Mouse (Mus musculus) hindbrain, embryonic 14.5 days (tissue): Measurements from ENCODE around the gene Nmt2. TPM values are rescaled to one million over a fixed set of nuclear protein-coding genes. Genes with fewer than 3 reads are reported as not detected.

Experiments used
- ATAC-seq: fragments of 200-750 bp; cut with Nextera tagmentation; 2 replicates; pipeline ENCODE4 v1.8.0; 2017; ENCODE audit warnings: moderate number of reproducible peaks, mild to moderate bottlenecking, moderate TSS enrichment, moderate library complexity; ENCODE audit not compliant: low FRiP score
- DNase-seq: peaks from one replicate; pipeline ENCODE4 v3.0.0-alpha.2; 2015; ENCODE audit warnings: low spot score
- H3K27ac ChIP-seq: fragments of 300-500 bp; sonication (generic); 2 replicates; pipeline ENCODE4 v1.5.1; 2014; ENCODE audit warnings: mild to moderate bottlenecking, moderate library complexity
- H3K27me3 ChIP-seq: fragments of 300-500 bp; sonication (generic); 2 replicates; pipeline ENCODE4 v1.6.1; 2014; ENCODE audit warnings: mild to moderate bottlenecking, low read length, mixed read lengths; ENCODE audit not compliant: control insufficient read depth, insufficient read depth
- H3K36me3 ChIP-seq: fragments of 300-500 bp; sonication (generic); replicated peaks from 2 replicates; pipeline ENCODE4 v1.6.1; 2014; ENCODE audit not compliant: control insufficient read depth, insufficient read depth
- H3K4me1 ChIP-seq: fragments of 300-500 bp; sonication (generic); replicated peaks from 2 replicates; pipeline ENCODE4 v1.6.1; 2014; ENCODE audit warnings: antibody characterized with exemption, low read length, mixed read lengths; ENCODE audit not compliant: control insufficient read depth, insufficient read depth
- H3K4me2 ChIP-seq: fragments of 300-500 bp; sonication (generic); replicated peaks from 2 replicates; pipeline ENCODE4 v1.6.1; 2014; ENCODE audit warnings: mild to moderate bottlenecking, moderate library complexity
- H3K4me3 ChIP-seq: fragments of 300-500 bp; sonication (generic); replicated peaks from 2 replicates; pipeline ENCODE4 v1.5.1; 2014; ENCODE audit warnings: mild to moderate bottlenecking, low read length
- H3K9ac ChIP-seq: fragments of 300-500 bp; sonication (generic); 2 replicates; pipeline ENCODE4 v1.6.1; 2014
- H3K9me3 ChIP-seq: fragments of 300-500 bp; sonication (generic); 2 replicates; pipeline ENCODE4 v1.6.1; 2016; ENCODE audit warnings: low read length; ENCODE audit not compliant: control insufficient read depth
- WGBS: fragments of 180-500 bp; shearing (Covaris S2); extraction: QIAGEN DNeasy Blood & Tissue Kit; methylation state at CpG from one replicate; pipeline ENCODE4 v1.1.7; 2014; 5-methylcytosine and 5-hydroxymethylcytosine counted together
- polyA plus RNA-seq: library from polyadenylated mRNA; unstranded; fragments of >200 nt; fragmentation: Nextera tagmentation; extraction: Ambion mirVana; gene quantifications from 2 replicates; pipeline ENCODE4 v1.2.1, GENCODE M21; 2014

Nmt2 gene
- polyA plus RNA-seq, 1 experiment from 2014 or later = 103 TPM

DNA sequence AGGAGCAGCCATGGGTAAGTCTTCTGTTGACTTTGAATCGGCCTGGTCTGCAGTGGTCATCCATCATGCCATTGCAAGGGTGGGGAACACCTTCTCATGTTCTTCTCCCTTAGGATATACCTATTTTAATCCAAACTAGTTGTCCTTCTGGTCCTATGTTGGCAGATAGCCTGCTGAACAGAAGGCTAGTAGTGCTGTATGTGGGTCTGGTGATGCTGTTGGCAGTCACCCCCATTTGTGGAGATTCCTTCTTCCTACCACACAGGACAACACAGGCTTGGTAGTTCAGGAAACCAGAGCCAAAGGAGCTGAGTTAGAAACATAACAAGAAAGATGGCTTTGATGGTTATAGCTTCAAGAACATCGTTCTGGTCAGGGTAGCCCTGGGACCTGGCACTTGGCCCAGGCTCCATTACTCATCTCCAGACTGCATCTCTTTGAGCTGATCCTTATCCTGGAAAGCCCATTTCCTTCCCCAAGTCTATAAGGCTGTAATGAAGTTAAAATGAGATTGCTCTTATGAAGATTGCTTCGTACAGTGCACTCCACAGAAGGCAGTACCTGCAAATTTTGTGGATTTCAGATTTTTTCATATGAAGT is 21.5 kb downstream of the Nmt2 start:
- H3K4me2 ChIP-seq = no peak overlapping the region
- DNase-seq = no peak
- no peak overlapping the region for H3K27ac ChIP-seq
- no peak for ATAC-seq
- H3K9ac ChIP-seq = no peak overlapping the region
- no peaks in the 10 kb centered on the region for H3K4me1 ChIP-seq
- H3K36me3 ChIP-seq = peaks cover 27% of the 10 kb centered on the region
- no peaks in the 10 kb centered on the region for H3K9me3 ChIP-seq
- H3K4me3 ChIP-seq = no peak overlapping the region
- H3K27me3 ChIP-seq = no peaks in the 10 kb centered on the region
- WGBS = 65% methylated on average over 3 of the region's 3 CpGs

DNA sequence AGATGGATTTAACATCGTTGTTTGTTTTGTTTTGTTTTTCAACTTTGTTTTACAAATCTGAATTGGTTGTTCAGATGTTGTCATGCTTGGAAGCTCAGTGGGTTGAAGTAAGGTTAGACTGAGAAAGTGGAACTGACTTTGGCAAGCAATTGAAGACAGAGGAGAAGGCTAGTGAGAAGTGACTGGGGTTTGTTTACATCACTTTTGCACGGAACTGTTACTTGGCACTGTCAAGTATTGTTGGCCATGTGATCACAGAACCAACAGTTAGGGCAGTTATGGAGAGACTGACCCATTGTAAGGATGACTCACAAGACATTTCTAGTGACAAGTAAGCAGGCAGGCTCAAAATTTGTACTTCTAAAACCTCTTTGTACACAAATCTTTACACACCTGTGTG is 39.1 kb downstream of the Nmt2 start:
- H3K27ac ChIP-seq = no peak overlapping the region
- WGBS = 95% methylated on average over 2 of the region's 2 CpGs
- H3K36me3 ChIP-seq = peaks cover 85% of the 10 kb centered on the region
- DNase-seq (no peak), ATAC-seq (no peak)
- no peak overlapping the region for H3K4me3 ChIP-seq
- H3K4me2 ChIP-seq = no peak overlapping the region
- no peaks in the 10 kb centered on the region for H3K4me1 ChIP-seq
- no peaks in the 10 kb centered on the region for H3K9me3 ChIP-seq
- no peaks in the 10 kb centered on the region for H3K27me3 ChIP-seq
- H3K9ac ChIP-seq = no peak overlapping the region

DNA sequence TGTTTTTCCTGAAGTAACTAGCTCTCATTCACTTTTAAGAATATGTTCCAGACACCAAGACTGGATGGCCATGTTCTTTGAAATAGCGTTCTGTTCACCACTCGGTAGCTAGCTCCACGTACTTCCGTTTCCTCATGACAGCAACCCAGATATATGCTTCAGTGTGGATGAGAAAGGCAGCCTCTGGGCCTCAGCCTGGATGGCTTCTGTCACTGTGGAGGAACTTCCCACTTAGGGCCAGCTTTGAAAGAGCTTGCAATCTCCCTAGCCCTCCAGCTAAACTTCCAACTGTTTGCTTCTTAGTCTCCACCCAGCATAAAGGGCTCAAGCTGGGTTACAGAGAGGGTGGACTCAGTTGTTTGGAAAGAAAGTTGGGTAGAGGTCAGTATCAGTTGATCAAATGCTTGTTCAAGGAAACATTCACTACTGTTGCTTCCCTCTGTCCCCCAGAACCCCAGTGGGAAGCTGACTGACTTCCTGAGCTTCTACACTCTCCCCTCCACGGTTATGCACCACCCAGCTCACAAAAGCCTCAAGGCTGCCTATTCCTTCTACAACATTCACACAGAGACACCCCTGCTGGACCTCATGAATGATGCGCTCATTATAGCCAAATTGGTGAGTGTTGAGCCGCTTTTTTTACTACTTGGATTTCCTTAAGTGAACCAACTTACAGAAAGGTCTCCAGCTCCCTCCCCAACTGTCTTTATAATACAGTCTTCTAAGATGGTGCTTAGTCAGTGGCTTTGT is 40.5 kb downstream of the Nmt2 start:
- H3K27me3 ChIP-seq = no peaks in the 10 kb centered on the region
- H3K36me3 ChIP-seq = peaks cover 84% of the 10 kb centered on the region
- no peaks in the 10 kb centered on the region for H3K4me1 ChIP-seq
- no peak for ATAC-seq
- 91% methylated on average over 7 of the region's 7 CpGs for WGBS
- H3K9ac ChIP-seq = no peak overlapping the region
- H3K4me2 ChIP-seq = no peak overlapping the region
- H3K9me3 ChIP-seq = no peaks in the 10 kb centered on the region
- no peak overlapping the region for H3K27ac ChIP-seq
- H3K4me3 ChIP-seq = no peak overlapping the region
- no peak for DNase-seq

DNA sequence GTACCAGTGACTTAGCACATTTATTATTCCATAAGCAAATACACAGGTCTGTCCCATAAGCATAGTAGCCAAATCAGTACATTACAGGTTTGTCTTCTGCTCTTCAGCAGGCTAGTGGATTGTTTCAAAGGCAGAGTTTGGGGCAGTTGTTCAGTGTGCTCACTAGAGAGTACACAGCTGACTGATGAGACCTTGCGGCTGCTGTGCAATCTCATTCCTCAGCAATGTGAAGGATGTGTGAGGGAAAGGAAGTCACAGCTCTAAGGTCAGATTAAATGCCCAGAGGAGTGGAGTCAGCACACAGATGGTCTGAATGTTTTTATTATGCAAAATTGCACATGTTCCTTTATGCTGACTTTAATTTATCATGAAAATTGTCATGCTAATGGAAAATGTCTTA is 42.5 kb downstream of the Nmt2 start:
- ATAC-seq = no peak
- 86% methylated on average over 1 of the region's 1 CpGs for WGBS
- H3K36me3 ChIP-seq = peaks cover 69% of the 10 kb centered on the region

DNA sequence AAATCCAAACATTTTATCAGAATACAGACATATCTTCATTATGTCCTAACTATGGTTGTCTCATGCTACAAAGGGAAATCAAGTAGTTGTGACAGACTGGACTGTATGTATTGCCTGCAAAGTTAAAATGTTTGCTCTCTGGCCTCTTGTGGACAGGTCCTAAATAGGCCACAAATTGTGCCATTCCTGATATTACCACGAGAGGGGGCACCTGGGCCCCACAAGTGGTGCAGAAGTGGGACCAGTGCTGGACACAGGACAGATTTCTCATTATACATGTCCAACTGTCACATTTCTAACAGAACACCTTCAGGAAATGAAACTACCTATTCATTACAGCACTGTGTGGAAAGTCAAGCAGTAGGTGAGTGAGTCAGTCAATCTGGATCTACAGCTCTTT is 43.3 kb downstream of the Nmt2 start:
- no peak for ATAC-seq
- Histone ChIP-seq H3K9ac (no peak overlapping the region), H3K27ac (no peak overlapping the region), H3K27me3 (no peaks in the 10 kb centered on the region), H3K4me3 (no peak overlapping the region), H3K9me3 (no peaks in the 10 kb centered on the region), H3K4me2 (no peak overlapping the region), H3K4me1 (peaks cover 7% of the 10 kb centered on the region), H3K36me3 (peaks cover 66% of the 10 kb centered on the region)
- DNase-seq = peak; percentile 65
- 21% methylated on average over 1 of the region's 1 CpGs for WGBS

More for the DNA sequence above, 42.5 kb downstream of the Nmt2 start:
- DNase-seq = no peak
- H3K27me3 ChIP-seq = no peaks in the 10 kb centered on the region
- no peak overlapping the region for H3K4me3 ChIP-seq
- H3K9ac ChIP-seq = no peak overlapping the region
- H3K4me2 ChIP-seq = no peak overlapping the region
- H3K4me1 ChIP-seq = peaks cover 4% of the 10 kb centered on the region
- no peak overlapping the region for H3K27ac ChIP-seq
- H3K9me3 ChIP-seq = no peaks in the 10 kb centered on the region

DNA sequence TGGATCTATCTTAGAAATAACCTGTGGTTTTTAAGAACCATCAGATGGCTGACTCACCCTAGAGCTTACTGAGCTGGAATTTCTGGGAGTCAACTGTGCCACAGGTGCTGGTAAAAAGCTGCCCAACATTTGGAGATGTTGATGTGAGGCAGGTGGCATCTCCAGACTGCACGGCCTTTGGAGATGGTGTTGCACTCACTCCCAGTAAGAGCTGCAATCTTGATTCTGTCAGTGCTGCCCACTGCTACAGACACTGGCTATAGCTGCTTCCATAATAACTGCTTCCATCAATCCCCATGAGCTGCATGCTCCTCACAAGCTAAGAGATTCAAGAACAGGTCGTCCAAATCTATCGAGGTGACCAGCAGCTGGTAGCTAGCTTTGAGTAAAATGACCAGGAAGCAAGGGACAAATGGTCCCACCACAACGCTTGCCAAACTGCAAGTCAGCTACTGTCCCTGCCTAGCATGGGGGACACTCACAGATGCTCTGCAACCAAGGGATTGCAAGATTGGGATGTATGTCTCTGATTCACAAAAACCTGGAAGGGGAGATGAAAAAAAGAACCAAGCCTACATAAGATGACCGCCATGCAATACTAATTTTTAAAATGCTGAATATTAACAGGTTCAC is 47.2 kb downstream of the Nmt2 start:
- WGBS = 84% methylated on average over 5 of the region's 5 CpGs
- Histone ChIP-seq H3K36me3 (peaks cover 32% of the 10 kb centered on the region), H3K4me2 (peak overlapping the region; percentile 68), H3K4me3 (peak overlapping the region; percentile 70), H3K9me3 (no peaks in the 10 kb centered on the region), H3K27ac (0 out of 2 replicates have a peak overlapping the region, but pooled peaks have one; percentile 87), H3K9ac (peak overlapping the region; percentile 79), H3K4me1 (peaks cover 12% of the 10 kb centered on the region), H3K27me3 (no peaks in the 10 kb centered on the region)
- no peak for ATAC-seq
- no peak for DNase-seq

DNA sequence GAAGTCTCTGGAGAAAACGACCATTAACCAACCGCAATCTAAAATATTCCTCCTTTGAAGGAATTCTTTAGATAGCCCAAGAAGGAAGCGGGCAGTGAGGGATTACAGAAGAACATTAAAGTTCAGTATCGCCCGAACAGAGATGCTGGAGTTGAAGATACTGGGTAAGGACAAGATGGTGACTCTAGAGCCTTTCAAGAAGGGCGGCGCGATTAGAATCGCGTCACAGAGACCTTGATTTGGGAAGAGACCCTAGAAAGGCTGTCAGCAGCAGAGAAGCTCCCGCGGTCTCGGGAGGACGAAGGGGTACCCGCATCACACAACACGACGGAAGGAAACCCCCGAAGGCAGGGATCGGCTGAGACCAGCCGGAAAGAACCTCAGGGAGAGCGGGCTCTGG is 48.0 kb downstream of the Nmt2 start:
- ATAC-seq = no peak; the same call in 1 of the 2 replicates
- WGBS = 3% methylated on average over 21 of the region's 21 CpGs
- peak; percentile 31 for DNase-seq
- Histone ChIP-seq H3K4me2 (peak overlapping the region; percentile 68), H3K36me3 (peaks cover 24% of the 10 kb centered on the region), H3K4me1 (peaks cover 12% of the 10 kb centered on the region), H3K9ac (peak overlapping the region; percentile 79), H3K27me3 (no peaks in the 10 kb centered on the region), H3K4me3 (peak overlapping the region; percentile 70), H3K27ac (peak overlapping the region; percentile 87), H3K9me3 (no peaks in the 10 kb centered on the region)

DNA sequence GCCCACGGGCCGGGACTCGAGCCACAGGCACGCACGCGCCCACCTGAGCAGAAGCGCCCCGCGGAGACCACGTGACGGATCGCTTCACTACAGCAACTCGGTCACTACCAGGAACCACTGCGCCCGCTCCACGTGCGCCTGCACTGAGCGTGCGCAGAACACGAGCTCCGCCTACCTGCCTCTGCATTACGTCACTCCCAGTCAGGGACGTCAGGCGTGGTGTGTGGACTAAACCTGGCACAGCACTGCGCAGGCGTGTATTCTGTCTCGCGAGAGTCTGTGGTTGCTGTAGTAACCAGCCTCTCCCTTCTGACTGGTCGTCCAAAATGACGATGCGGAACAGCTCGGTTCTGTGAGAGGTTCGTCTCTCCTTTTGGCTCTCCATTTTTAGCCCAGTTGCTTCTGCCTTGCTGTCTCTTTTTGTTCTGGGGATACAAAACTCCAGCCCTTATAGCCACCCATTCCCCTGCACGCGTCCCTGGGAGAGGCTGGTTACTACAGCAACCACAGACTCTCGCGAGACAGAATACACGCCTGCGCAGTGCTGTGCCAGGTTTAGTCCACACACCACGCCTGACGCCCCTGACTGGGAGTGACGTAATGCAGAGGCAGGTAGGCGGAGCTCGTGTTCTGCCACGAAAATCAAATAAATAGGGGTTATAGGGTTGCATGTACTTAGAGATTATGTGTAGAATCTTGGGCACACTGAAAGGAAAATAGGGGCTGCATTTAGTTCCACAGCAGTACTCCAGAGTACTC is 48.7 kb downstream of the Nmt2 start, which contains the start of gene Rpp38:
TSS of gene Rpp38 (minus strand) at position 160 of the 759 bp plus-strand sequence.
- Histone ChIP-seq H3K9ac (peak within 1 kb of the TSS; percentile 79), H3K4me2 (peak within 1 kb of the TSS; percentile 68), H3K36me3 (peaks cover 18% of the 10 kb centered on the region), H3K4me1 (peaks cover 12% of the 10 kb centered on the region), H3K9me3 (no peaks in the 10 kb centered on the region), H3K4me3 (peak within 1 kb of the TSS; percentile 70), H3K27me3 (no peaks in the 10 kb centered on the region), H3K27ac (peak within 1 kb of the TSS; percentile 87)
- ATAC-seq (peak; percentile 98), DNase-seq (peak; percentile 98)
- WGBS = under 1% methylated on average over 45 of the region's 45 CpGs

DNA sequence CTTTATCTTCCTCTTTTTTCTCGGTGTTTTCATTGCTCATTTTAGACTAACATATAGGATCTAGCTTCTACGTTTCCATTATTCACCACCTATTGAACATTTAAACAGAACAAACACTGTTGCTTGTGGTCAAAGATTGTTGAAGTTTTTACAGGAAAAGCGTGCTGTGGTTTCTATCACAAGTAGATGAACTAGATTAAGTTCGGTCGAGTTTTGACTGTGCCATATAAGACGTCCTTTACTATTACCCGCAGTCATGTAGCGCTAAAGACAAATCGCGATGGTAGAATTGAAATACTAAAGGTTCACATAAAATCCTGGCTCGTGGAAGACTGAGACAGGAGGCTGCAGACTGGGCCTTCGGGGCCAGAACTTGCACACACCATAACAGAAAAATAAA is 49.7 kb downstream of the Nmt2 start:
- Histone ChIP-seq H3K4me3 (no peak overlapping the region), H3K9ac (no peak overlapping the region), H3K4me1 (peaks cover 12% of the 10 kb centered on the region), H3K27ac (no peak overlapping the region), H3K27me3 (no peaks in the 10 kb centered on the region), H3K36me3 (peaks cover 7% of the 10 kb centered on the region), H3K4me2 (no peak overlapping the region), H3K9me3 (no peaks in the 10 kb centered on the region)
- WGBS = 92% methylated on average over 12 of the region's 12 CpGs
- ATAC-seq (no peak), DNase-seq (no peak)
